Mouse (Mus musculus): Measurements from ENCODE around the gene Gm20909. TPM values are rescaled to one million over a fixed set of nuclear protein-coding genes. Genes with fewer than 3 reads are reported as not detected.

The Gm20909 gene
- polyA plus RNA-seq (2014; fragmentation: Illumina TruSeq; extraction: RNeasy Lipid Tissue Mini Kit (QIAGEN cat#74804); ENCODE audit: low read depth, low replicate concordance), result not detected

GRCm38 (mm10) chrY:21164270-21164669, at the start of gene Gm20909:
Gene Gm20909, plus strand, starts transcription at chrY:21164570.

Other genes starting within 250 kb of the Gm20909 start
- not detected for gene Gm29866, start 170.9 kb upstream of the Gm20909 start, polyA plus RNA-seq (2014; fragmentation: Illumina TruSeq; extraction: RNeasy Lipid Tissue Mini Kit (QIAGEN cat#74804); ENCODE audit: low read depth, low replicate concordance)
- not detected for gene Gm20865, start 77.0 kb downstream of the Gm20909 start, polyA plus RNA-seq (2014; fragmentation: Illumina TruSeq; extraction: RNeasy Lipid Tissue Mini Kit (QIAGEN cat#74804); ENCODE audit: low read depth, low replicate concordance)